Mouse (Mus musculus): ENCODE data around the gene Pard3.

- TF ChIP-seq CTCF (IDR thresholded peaks at IDR 0.05; ENCODE audit: borderline replicate concordance, control insufficient read depth, extremely low read depth, insufficient read depth, low read length, poor library complexity), result no peak
- no peak for TF ChIP-seq POLR2A (IDR thresholded peaks at IDR 0.05; ENCODE audit: control insufficient read depth, extremely low read depth, insufficient read depth, low read length, poor library complexity)
These were observed 198.3 kb downstream of the Pard3 start for GRCm38 (mm10) chr8:127262026-127262425.
